Mouse (Mus musculus): Measurements from ENCODE around the gene Tmod1.

GRCm38 (mm10) chr4:46033197-46033596 is 5.5 kb upstream of the Tmod1 start:
- no peak for TF ChIP-seq GATA1 (IDR thresholded peaks at IDR 0.05; ENCODE audit: borderline replicate concordance, low read length)
- TF ChIP-seq FLI1 (IDR thresholded peaks at IDR 0.05; ENCODE audit: low read length): no peak
